20 mouse cellular contexts compared by ENCODE assay signal in genomic region chr1:132189231-132189630, GRCm38 (mm10). TPM values are rescaled to one million over a fixed set of nuclear protein-coding genes. Genes with fewer than 3 reads are reported as not detected.
A peak's percentile ranks its signal among the peaks of the same experiment; 100 is the strongest.
DNase-seq lines count a peak whose midpoint lies in the region; ATAC-seq lines count a peak whose summit lies in the region.
"Had no signal": no experiment of that assay in that cellular context is flagged by ENCODE, and none has a peak within 500 bp of the region (broad histone marks: within the 10 kb centered on the region; RNA-seq: fewer than 3 reads in every experiment).

No protein-coding gene starts in this region.

- no peak overlapping the region for H3K4me3 ChIP-seq in embryonic facial prominence, embryonic 10.5 days
- H3K4me3 ChIP-seq in forebrain, embryonic 15.5 days = peak overlapping the region; percentile 94
- no peak overlapping the region; the same call in 1 of the 2 replicates for H3K4me3 ChIP-seq in hindbrain, embryonic 15.5 days
- H3K4me3 ChIP-seq in midbrain, embryonic 15.5 days = no peak overlapping the region

- no peaks in the 10 kb centered on the region for H3K36me3 ChIP-seq in embryonic facial prominence, embryonic 10.5 days (replicated peaks)
- H3K36me3 ChIP-seq in forebrain, embryonic 15.5 days = no peaks in the 10 kb centered on the region
- H3K36me3 ChIP-seq in hindbrain, embryonic 15.5 days = no peaks in the 10 kb centered on the region
- no peaks in the 10 kb centered on the region for H3K36me3 ChIP-seq in midbrain, embryonic 15.5 days (replicated peaks)
- H3K36me3 ChIP-seq: embryonic facial prominence, embryonic 13.5 days had no signal

- peak overlapping the region; percentile 100; the same call in 1 of the 2 replicates for H3K9ac ChIP-seq in forebrain, embryonic 15.5 days (replicated peaks)
- H3K9ac ChIP-seq in hindbrain, embryonic 15.5 days = no peak overlapping the region
- H3K9ac ChIP-seq in midbrain, embryonic 15.5 days = no peak overlapping the region; the same call in 1 of the 2 replicates

- H3K4me1 ChIP-seq in embryonic facial prominence, embryonic 10.5 days = peaks cover 60% of the 10 kb centered on the region
- H3K4me1 ChIP-seq in forebrain, embryonic 15.5 days = peaks cover 34% of the 10 kb centered on the region
- peaks cover 35% of the 10 kb centered on the region for H3K4me1 ChIP-seq in hindbrain, embryonic 15.5 days (replicated peaks)
- peaks cover 36% of the 10 kb centered on the region for H3K4me1 ChIP-seq in midbrain, embryonic 15.5 days

- peak overlapping the region; percentile 96; the same call in 1 of the 2 replicates for H3K27ac ChIP-seq in embryonic facial prominence, embryonic 10.5 days (replicated peaks)
- H3K27ac ChIP-seq in forebrain, embryonic 15.5 days (replicated peaks) = peak overlapping the region; percentile 99
- peak overlapping the region; percentile 98 for H3K27ac ChIP-seq in hindbrain, embryonic 15.5 days (replicated peaks)
- H3K27ac ChIP-seq in midbrain, embryonic 15.5 days = peak overlapping the region; percentile 99
- H3K27ac ChIP-seq: embryonic facial prominence, embryonic 13.5 days; gastrocnemius, adult 2 months; macrophage had no signal

- 44% methylated on average over 4 of the region's 4 CpGs for WGBS in embryonic facial prominence, embryonic 10.5 days
- WGBS in forebrain, embryonic 15.5 days = 38% methylated on average over 4 of the region's 4 CpGs
- WGBS in hindbrain, embryonic 15.5 days = 36% methylated on average over 4 of the region's 4 CpGs
- WGBS in midbrain, embryonic 15.5 days = 34% methylated on average over 4 of the region's 4 CpGs

- DNase-seq in embryonic facial prominence, embryonic 10.5 days (ENCODE audit: low spot score) = no peak
- no peak for DNase-seq in urinary bladder, adult 2 months (ENCODE audit: low spot score)
- DNase-seq in testis, postnatal 14 days (ENCODE audit: low spot score) = no peak
- DNase-seq in urinary bladder, postnatal 4 days (ENCODE audit: low spot score in 2 of 2) = no peak
- DNase-seq: adrenal gland, postnatal 10 days; cerebellum, adult 11-12 months; gastrocnemius, adult 2 months; kidney, adult 9 months; layer of hippocampus, postnatal 36 days; lung, adult 2 months; thymus, adult 18-20 months had no signal

- peak overlapping the region; percentile 65; the same call in 1 of the 2 replicates for H3K4me2 ChIP-seq in forebrain, embryonic 15.5 days (replicated peaks)
- peak overlapping the region; percentile 74 for H3K4me2 ChIP-seq in hindbrain, embryonic 15.5 days
- peak overlapping the region; percentile 81 for H3K4me2 ChIP-seq in midbrain, embryonic 15.5 days

- peaks cover 77% of the 10 kb centered on the region for H3K27me3 ChIP-seq in embryonic facial prominence, embryonic 10.5 days (replicated peaks; ENCODE audit: low read depth, poor library complexity, severe bottlenecking)
- H3K27me3 ChIP-seq in forebrain, embryonic 15.5 days = no peaks in the 10 kb centered on the region
- no peaks in the 10 kb centered on the region for H3K27me3 ChIP-seq in hindbrain, embryonic 15.5 days
- H3K27me3 ChIP-seq in midbrain, embryonic 15.5 days (replicated peaks) = no peaks in the 10 kb centered on the region

- no peak for ATAC-seq in forebrain, embryonic 15.5 days (replicated peaks)
- no peak for ATAC-seq in hindbrain, embryonic 15.5 days (ENCODE audit: low FRiP score, low read depth)
- no peak for ATAC-seq in midbrain, embryonic 15.5 days (replicated peaks)
- ATAC-seq in activated CD4-positive, CD25-positive, alpha-beta regulatory T cell, adult 4 months = no peak

- no peaks in the 10 kb centered on the region for H3K9me3 ChIP-seq in embryonic facial prominence, embryonic 10.5 days
- no peaks in the 10 kb centered on the region for H3K9me3 ChIP-seq in forebrain, embryonic 15.5 days
- no peaks in the 10 kb centered on the region for H3K9me3 ChIP-seq in hindbrain, embryonic 15.5 days
- H3K9me3 ChIP-seq in midbrain, embryonic 15.5 days = no peaks in the 10 kb centered on the region
- H3K9me3 ChIP-seq: embryonic facial prominence, embryonic 13.5 days had no signal

RNA-seq across cellular contexts. Expression of gene Lemd1, which starts 2.0 kb away (rescaled TPM):
- polyA plus RNA-seq in embryonic facial prominence, embryonic 10.5 days (2016; fragmentation: Nextera tagmentation; extraction: Ambion mirVana) = 1.9 and 2.0 TPM in 2 replicates
- 13.9 and 16.2 TPM in 2 replicates for polyA plus RNA-seq in forebrain, embryonic 15.5 days (2015; fragmentation: Nextera tagmentation; extraction: Ambion mirVana)
- 14.1 and 16.2 TPM in 2 replicates for polyA plus RNA-seq in hindbrain, embryonic 15.5 days (2015; fragmentation: Nextera tagmentation; extraction: Ambion mirVana)
- 14.9 and 19.8 TPM in 2 replicates for polyA plus RNA-seq in midbrain, embryonic 15.5 days (2015; fragmentation: Nextera tagmentation; extraction: Ambion mirVana)
- 0.23 and 0.32 TPM in 2 replicates for polyA plus RNA-seq in urinary bladder, adult 2 months (2012; rRNA removed)
- polyA plus RNA-seq in activated CD4-positive, CD25-positive, alpha-beta regulatory T cell, adult 4 months (2017; shearing (Covaris generic)) = not detected
- polyA plus RNA-seq: heart, embryonic 16.5 days; liver, adult 2 months; lung, adult 2 months; macrophage had no signal

RNA-seq across cellular contexts. Expression of gene AC124108.1, which starts 2.0 kb away (rescaled TPM):
- polyA plus RNA-seq in embryonic facial prominence, embryonic 10.5 days (2016; fragmentation: Nextera tagmentation; extraction: Ambion mirVana) = 1.00 and 1.4 TPM in 2 replicates
- 2.5 and 2.8 TPM in 2 replicates for polyA plus RNA-seq in forebrain, embryonic 15.5 days (2015; fragmentation: Nextera tagmentation; extraction: Ambion mirVana)
- polyA plus RNA-seq in hindbrain, embryonic 15.5 days (2015; fragmentation: Nextera tagmentation; extraction: Ambion mirVana) = 2.7 and 2.8 TPM in 2 replicates
- polyA plus RNA-seq in midbrain, embryonic 15.5 days (2015; fragmentation: Nextera tagmentation; extraction: Ambion mirVana) = 3.7 and 3.8 TPM in 2 replicates
- 0.15 and 0.21 TPM in 2 replicates for polyA plus RNA-seq in urinary bladder, adult 2 months (2012; rRNA removed)
- polyA plus RNA-seq in activated CD4-positive, CD25-positive, alpha-beta regulatory T cell, adult 4 months (2017; shearing (Covaris generic)) = not detected
- polyA plus RNA-seq: heart, embryonic 16.5 days; large intestine, adult 2 months; liver, adult 2 months; lung, adult 2 months; macrophage had no signal

RNA-seq across cellular contexts. Expression of gene Gm10188, which starts 40.3 kb away (rescaled TPM):
- polyA plus RNA-seq in embryonic facial prominence, embryonic 10.5 days (2016; fragmentation: Nextera tagmentation; extraction: Ambion mirVana) = not detected in 2 replicates
- polyA plus RNA-seq in forebrain, embryonic 15.5 days (2015; fragmentation: Nextera tagmentation; extraction: Ambion mirVana) = 0.56 and 0.60 TPM in 2 replicates
- 0.25 and 0.68 TPM in 2 replicates for polyA plus RNA-seq in hindbrain, embryonic 15.5 days (2015; fragmentation: Nextera tagmentation; extraction: Ambion mirVana)
- 0.58 TPM in 1 of 2 replicates, not detected in the other for polyA plus RNA-seq in midbrain, embryonic 15.5 days (2015; fragmentation: Nextera tagmentation; extraction: Ambion mirVana)
- not detected in 2 replicates for polyA plus RNA-seq in urinary bladder, adult 2 months (2012; rRNA removed)
- not detected for polyA plus RNA-seq in activated CD4-positive, CD25-positive, alpha-beta regulatory T cell, adult 4 months (2017; shearing (Covaris generic))
- polyA plus RNA-seq: embryonic facial prominence, embryonic 13.5 days; heart, embryonic 16.5 days; large intestine, adult 2 months; liver, adult 2 months; lung, adult 2 months; macrophage had no signal

RNA-seq across cellular contexts. Expression of gene Cdk18, which starts 49.7 kb away (rescaled TPM):
- polyA plus RNA-seq in embryonic facial prominence, embryonic 10.5 days (2016; fragmentation: Nextera tagmentation; extraction: Ambion mirVana) = 2.3 and 3.2 TPM in 2 replicates
- 0.18 and 0.69 TPM in 2 replicates for polyA plus RNA-seq in forebrain, embryonic 15.5 days (2015; fragmentation: Nextera tagmentation; extraction: Ambion mirVana)
- polyA plus RNA-seq in hindbrain, embryonic 15.5 days (2015; fragmentation: Nextera tagmentation; extraction: Ambion mirVana) = 1.00 and 1.1 TPM in 2 replicates
- 1.1 and 1.5 TPM in 2 replicates for polyA plus RNA-seq in midbrain, embryonic 15.5 days (2015; fragmentation: Nextera tagmentation; extraction: Ambion mirVana)
- polyA plus RNA-seq in urinary bladder, adult 2 months (2012; rRNA removed) = 20.5 and 26.8 TPM in 2 replicates
- polyA plus RNA-seq in activated CD4-positive, CD25-positive, alpha-beta regulatory T cell, adult 4 months (2017; shearing (Covaris generic)) = not detected
